Mouse (Mus musculus): ENCODE results near the gene Ciao2a. TPM values are rescaled to one million over a fixed set of nuclear protein-coding genes. Genes with fewer than 3 reads are reported as not detected.

Ciao2a gene
- polyA plus RNA-seq, 1 experiment from 2014 or later = 99.2 TPM

DNA sequence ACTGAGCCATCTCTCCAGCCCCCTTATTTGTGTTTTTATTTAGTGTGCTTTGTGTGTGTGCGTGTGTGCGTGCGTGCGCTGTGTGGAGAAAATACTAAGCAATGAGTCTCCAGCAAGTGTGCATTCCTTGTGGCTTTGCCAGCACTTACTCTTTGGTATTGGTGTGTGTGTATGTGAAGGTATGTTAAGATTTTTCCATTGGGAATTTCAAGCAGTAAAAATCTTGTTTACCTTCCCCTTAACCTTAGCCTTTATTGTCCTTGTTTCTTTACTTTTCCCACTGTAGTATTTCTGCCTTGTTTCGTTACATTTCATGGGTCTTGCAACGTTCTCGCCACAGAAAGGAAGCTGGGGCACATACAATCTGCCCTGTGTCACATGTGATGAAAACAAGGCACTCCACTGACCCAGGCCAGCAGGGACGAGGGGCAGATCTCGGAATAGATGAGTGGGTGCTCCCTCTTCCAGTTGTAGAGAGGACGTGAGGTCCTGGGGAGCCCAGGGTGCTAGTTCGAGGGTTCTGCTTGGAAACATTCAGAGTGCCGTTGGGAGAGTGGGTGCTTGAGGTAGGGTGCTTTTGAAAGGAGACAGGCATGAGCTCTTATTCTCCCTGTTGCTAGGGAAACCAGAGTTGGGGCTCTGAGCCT, 45.0 kb downstream of the Ciao2a start:
- WGBS = 47% methylated on average over 12 of the region's 12 CpGs
- H3K9ac ChIP-seq = no peak overlapping the region
- no peaks in the 10 kb centered on the region for H3K36me3 ChIP-seq
- no peak overlapping the region for H3K4me3 ChIP-seq
- peaks cover 12% of the 10 kb centered on the region for H3K4me1 ChIP-seq (replicated peaks)
- H3K27me3 ChIP-seq = no peaks in the 10 kb centered on the region
- no peak overlapping the region for H3K27ac ChIP-seq (replicated peaks)
- H3K9me3 ChIP-seq = no peaks in the 10 kb centered on the region
- ATAC-seq (ENCODE audit: low read depth) = no peak
- no peak overlapping the region for H3K4me2 ChIP-seq

DNA sequence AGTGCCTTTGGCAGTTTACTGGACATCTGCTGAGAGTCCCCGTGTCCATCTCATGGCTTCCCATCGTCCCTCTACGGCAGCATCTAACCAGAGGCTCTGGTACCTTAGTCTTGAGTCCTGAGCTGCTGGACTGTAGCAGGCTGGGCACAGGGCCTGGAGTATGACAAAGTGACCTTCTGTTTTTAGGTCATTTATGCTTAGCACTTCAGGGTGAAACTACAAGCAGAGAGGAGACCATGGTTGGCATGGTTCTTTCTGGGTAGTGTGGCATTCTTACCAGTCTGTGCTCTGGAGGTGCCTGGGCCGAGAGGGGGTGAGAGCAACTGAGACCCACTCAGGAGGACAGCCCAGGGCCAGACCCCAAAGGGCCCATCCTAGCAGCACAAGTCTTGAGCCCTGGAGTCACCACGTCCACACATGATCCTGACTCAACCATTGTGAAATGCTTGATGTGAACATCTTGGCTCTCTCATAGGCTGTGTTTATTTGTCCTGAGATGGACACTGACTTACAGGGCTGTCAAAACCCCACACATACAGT, 47.0 kb downstream of the Ciao2a start:
- no peak overlapping the region for H3K27ac ChIP-seq (replicated peaks)
- no peak for ATAC-seq (ENCODE audit: low read depth)
- no peak overlapping the region for H3K4me3 ChIP-seq
- H3K36me3 ChIP-seq = no peaks in the 10 kb centered on the region
- H3K9me3 ChIP-seq = no peaks in the 10 kb centered on the region
- H3K9ac ChIP-seq = no peak overlapping the region
- no peak overlapping the region for H3K4me2 ChIP-seq
- 93% methylated on average over 5 of the region's 5 CpGs for WGBS
- peaks cover 12% of the 10 kb centered on the region for H3K4me1 ChIP-seq (replicated peaks)
- H3K27me3 ChIP-seq = no peaks in the 10 kb centered on the region

DNA sequence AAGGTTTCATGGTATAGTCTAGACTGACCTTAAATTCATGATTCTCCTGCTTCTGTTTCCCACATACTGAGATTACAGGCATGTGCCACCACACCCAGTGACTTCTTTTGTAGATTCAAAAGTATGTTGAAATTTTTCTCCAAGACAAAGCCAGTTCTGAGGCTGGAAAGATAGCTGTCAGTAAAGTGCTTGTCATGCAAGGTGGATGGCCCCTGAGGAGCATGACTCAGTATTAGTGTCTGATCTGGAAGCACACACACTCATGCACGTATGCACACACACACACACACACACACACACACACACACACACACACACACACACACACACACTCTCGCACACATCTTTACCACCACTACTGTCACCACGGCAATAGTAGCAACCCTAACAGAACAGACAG, 48.6 kb downstream of the Ciao2a start:
- 86% methylated on average over 3 of the region's 3 CpGs for WGBS

DNA sequence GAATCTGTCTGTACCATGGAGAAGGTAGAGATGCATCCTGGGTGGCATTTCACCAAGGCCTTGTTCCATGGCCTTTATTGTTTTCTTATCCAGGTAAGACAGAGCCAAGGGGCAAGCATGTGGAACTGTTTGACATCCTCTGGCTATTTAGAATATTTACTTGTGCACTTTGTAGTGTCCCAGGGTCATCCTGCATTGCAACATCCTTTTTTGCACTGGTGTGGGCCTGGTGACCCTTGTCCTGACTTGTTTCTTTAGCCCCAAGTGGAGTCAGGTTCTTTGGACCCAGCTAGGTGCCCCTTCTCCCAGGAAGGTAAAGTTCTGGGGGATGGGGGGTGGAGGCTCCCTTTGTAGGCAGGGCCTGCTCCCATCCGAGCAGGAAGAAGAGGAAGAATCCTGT, 51.6 kb downstream of the Ciao2a start:
- ATAC-seq (ENCODE audit: low read depth) = no peak
- H3K36me3 ChIP-seq = no peaks in the 10 kb centered on the region
- no peak overlapping the region for H3K4me3 ChIP-seq
- no peaks in the 10 kb centered on the region for H3K9me3 ChIP-seq
- H3K27ac ChIP-seq (replicated peaks) = no peak overlapping the region
- H3K27me3 ChIP-seq = no peaks in the 10 kb centered on the region
- no peak overlapping the region for H3K4me2 ChIP-seq
- 7% methylated on average over 1 of the region's 1 CpGs for WGBS
- H3K4me1 ChIP-seq (replicated peaks) = no peaks in the 10 kb centered on the region
- H3K9ac ChIP-seq = no peak overlapping the region

More for the DNA sequence above, 48.6 kb downstream of the Ciao2a start:
- no peak overlapping the region for H3K4me2 ChIP-seq
- H3K4me1 ChIP-seq (replicated peaks) = peaks cover 10% of the 10 kb centered on the region
- no peak for ATAC-seq (ENCODE audit: low read depth)
- no peak overlapping the region for H3K4me3 ChIP-seq
- H3K27ac ChIP-seq (replicated peaks) = no peak overlapping the region
- no peaks in the 10 kb centered on the region for H3K36me3 ChIP-seq
- H3K27me3 ChIP-seq = no peaks in the 10 kb centered on the region
- no peak overlapping the region for H3K9ac ChIP-seq
- H3K9me3 ChIP-seq = no peaks in the 10 kb centered on the region

- no peak for ATAC-seq (ENCODE audit: low read depth)
- Histone ChIP-seq H3K4me2 (no peak overlapping the region), H3K27me3 (no peaks in the 10 kb centered on the region), H3K9me3 (no peaks in the 10 kb centered on the region), H3K9ac (no peak overlapping the region), H3K4me1 (replicated peaks) (no peaks in the 10 kb centered on the region), H3K36me3 (no peaks in the 10 kb centered on the region), H3K27ac (replicated peaks) (no peak overlapping the region), H3K4me3 (no peak overlapping the region)
- 80% methylated on average over 6 of the region's 6 CpGs for WGBS
These were observed 53.4 kb downstream of the Ciao2a start for GRCm38 (mm10) chr9:66179795-66180194.

DNA sequence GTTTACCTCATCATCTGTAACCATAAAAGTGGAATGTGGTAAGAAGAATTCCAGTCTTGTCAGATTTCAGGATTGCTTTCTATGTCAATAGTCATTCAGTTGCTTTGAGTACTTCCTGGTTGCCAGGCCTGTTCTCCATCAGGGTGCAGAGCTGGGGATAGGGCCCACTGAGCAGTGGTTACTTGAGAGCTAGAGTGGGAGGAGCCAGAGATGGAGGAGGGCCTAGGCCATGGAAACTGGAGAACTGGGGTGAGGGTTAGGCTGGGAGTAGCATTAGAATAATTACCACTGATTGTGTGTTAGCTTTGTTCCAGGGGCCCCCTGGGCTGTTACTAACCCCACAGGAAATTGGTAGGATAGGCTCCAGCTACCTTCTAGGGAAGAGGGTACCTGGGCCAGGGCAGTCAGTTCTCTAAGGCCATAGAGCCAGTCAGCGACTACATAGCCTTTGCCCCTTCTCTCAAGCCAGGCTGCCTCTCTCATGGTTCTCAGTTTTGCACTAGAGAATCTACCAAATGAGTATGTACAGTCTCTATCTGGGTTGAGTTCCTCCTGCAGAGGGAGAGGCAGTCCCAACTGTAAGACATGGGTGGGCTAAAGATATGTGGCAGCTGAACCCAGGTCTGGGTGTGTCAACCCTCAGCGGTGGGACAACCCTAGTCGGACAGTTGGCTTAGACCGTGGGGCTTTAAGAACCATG, 54.9 kb downstream of the Ciao2a start:
- no peaks in the 10 kb centered on the region for H3K27me3 ChIP-seq
- ATAC-seq (ENCODE audit: low read depth) = no peak
- 0 out of 2 replicates have a peak, but pooled peaks cover under 1% of the 10 kb centered on the region for H3K4me1 ChIP-seq (replicated peaks)
- no peaks in the 10 kb centered on the region for H3K9me3 ChIP-seq
- H3K4me2 ChIP-seq = no peak overlapping the region
- no peak overlapping the region for H3K9ac ChIP-seq
- no peak overlapping the region for H3K4me3 ChIP-seq
- no peaks in the 10 kb centered on the region for H3K36me3 ChIP-seq
- no peak overlapping the region for H3K27ac ChIP-seq (replicated peaks)
- WGBS = 84% methylated on average over 4 of the region's 4 CpGs

DNA sequence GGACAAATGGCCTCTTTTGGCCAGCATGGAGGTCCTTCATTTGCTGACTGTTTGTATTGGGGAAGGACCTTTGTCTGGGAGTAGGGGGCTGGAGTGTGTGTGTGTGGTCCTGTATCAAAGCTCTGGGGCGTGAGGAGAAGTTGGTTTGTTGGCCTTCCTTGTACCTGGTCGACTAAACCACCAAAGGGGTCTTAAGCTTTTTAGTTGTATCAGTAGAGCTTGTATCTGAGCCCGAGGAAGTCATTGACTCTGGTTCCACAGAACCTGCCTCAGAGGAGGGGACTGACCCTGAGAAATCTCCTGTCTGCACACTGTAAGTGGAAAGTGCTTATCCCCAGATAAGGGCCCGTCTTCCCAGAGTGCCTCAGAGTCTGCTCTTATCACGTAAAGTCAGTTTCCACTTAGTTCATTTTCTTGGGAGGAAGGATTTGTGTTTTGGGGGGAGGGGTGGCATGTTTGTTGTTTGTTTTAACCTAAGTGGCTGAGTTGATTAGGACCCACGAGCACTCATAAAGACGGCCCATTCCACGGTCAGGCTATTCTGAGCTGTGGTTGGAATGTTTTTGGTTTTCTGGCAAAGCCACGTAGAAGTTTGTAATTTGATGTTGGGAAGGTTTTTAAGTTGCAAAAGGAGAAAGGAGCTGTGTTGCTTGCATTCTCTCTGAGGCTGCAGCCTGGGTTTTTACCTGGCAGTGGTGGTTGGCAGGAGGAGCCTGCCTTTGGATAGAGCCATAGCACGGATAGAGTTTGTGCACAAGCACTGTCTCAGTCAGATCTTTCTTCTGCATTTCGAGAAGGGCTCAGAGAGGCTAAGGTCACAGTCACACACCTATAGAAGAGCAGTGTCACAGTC, 55.6 kb downstream of the Ciao2a start:
- Histone ChIP-seq H3K4me3 (no peak overlapping the region), H3K4me1 (replicated peaks) (0 out of 2 replicates have a peak, but pooled peaks cover 5% of the 10 kb centered on the region), H3K27me3 (no peaks in the 10 kb centered on the region), H3K4me2 (no peak overlapping the region), H3K9me3 (no peaks in the 10 kb centered on the region), H3K36me3 (no peaks in the 10 kb centered on the region), H3K27ac (replicated peaks) (no peak overlapping the region), H3K9ac (no peak overlapping the region)
- no peak for ATAC-seq (ENCODE audit: low read depth)
- 76% methylated on average over 11 of the region's 11 CpGs for WGBS

GRCm38 (mm10) chr9:66182679-66182993, 56.2 kb downstream of the Ciao2a start:
- no peak for ATAC-seq (ENCODE audit: low read depth)
- H3K9ac ChIP-seq = no peak overlapping the region

DNA sequence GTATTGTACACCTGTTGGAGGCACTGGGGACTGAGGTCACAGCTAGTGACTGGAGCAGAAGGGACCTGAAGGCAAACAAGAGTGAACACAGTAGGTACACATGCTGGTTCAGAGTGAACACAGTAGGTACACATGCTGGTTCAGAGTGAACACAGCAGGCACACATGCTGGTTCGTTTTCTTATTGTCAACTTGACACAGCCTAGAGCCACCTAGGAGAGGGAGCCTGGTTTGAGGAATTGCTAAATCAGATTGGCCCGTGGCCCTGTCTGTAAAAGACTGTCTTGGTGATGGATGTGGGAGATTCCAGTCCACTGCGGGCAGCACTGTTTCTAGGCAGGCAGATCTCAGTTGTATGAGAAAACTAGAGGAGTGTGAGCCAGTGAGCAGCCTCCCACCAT, 56.6 kb downstream of the Ciao2a start:
- no peak for ATAC-seq (ENCODE audit: low read depth)
- Histone ChIP-seq H3K4me1 (replicated peaks) (0 out of 2 replicates have a peak, but pooled peaks cover 5% of the 10 kb centered on the region), H3K27me3 (no peaks in the 10 kb centered on the region), H3K4me3 (no peak overlapping the region), H3K36me3 (no peaks in the 10 kb centered on the region), H3K27ac (replicated peaks) (no peak overlapping the region), H3K9me3 (no peaks in the 10 kb centered on the region), H3K4me2 (no peak overlapping the region), H3K9ac (no peak overlapping the region)
- 79% methylated on average over 3 of the region's 3 CpGs for WGBS

More at GRCm38 (mm10) chr9:66182679-66182993, 56.2 kb downstream of the Ciao2a start:
- 67% methylated on average over 3 of the region's 3 CpGs for WGBS
- no peaks in the 10 kb centered on the region for H3K9me3 ChIP-seq
- no peak overlapping the region for H3K4me3 ChIP-seq
- H3K36me3 ChIP-seq = no peaks in the 10 kb centered on the region
- H3K4me1 ChIP-seq (replicated peaks) = 0 out of 2 replicates have a peak, but pooled peaks cover 5% of the 10 kb centered on the region
- H3K4me2 ChIP-seq = no peak overlapping the region
- no peak overlapping the region for H3K27ac ChIP-seq (replicated peaks)
- H3K27me3 ChIP-seq = no peaks in the 10 kb centered on the region

GRCm38 (mm10) chr9:66184572-66184971, 58.2 kb downstream of the Ciao2a start:
- Histone ChIP-seq H3K4me1 (replicated peaks) (0 out of 2 replicates have a peak, but pooled peaks cover 5% of the 10 kb centered on the region), H3K9ac (no peak overlapping the region), H3K4me2 (no peak overlapping the region), H3K4me3 (no peak overlapping the region), H3K27ac (replicated peaks) (no peak overlapping the region), H3K36me3 (no peaks in the 10 kb centered on the region), H3K27me3 (no peaks in the 10 kb centered on the region), H3K9me3 (no peaks in the 10 kb centered on the region)
- 67% methylated on average over 5 of the region's 5 CpGs for WGBS
- no peak for ATAC-seq (ENCODE audit: low read depth)

GRCm38 (mm10) chr9:66186426-66186825, 60.0 kb downstream of the Ciao2a start:
- Histone ChIP-seq H3K27me3 (no peaks in the 10 kb centered on the region), H3K36me3 (no peaks in the 10 kb centered on the region), H3K4me2 (no peak overlapping the region), H3K4me1 (replicated peaks) (0 out of 2 replicates have a peak, but pooled peaks cover 5% of the 10 kb centered on the region), H3K9ac (no peak overlapping the region), H3K4me3 (no peak overlapping the region), H3K27ac (replicated peaks) (no peak overlapping the region), H3K9me3 (no peaks in the 10 kb centered on the region)
- ATAC-seq (ENCODE audit: low read depth) = no peak
- WGBS = 19% methylated on average over 6 of the region's 6 CpGs
